Mouse (Mus musculus): Measurements from ENCODE around the gene Tpm4.
"Not testable (repeated sequence)": the region's sequence is repeated elsewhere in the genome, so short reads cannot be mapped to it uniquely, and the experiment has no call there.

Gene Tpm4

GRCm38 (mm10) chr8:72134756-72135445 is at the start of gene Tpm4:
Tpm4 (plus strand) TSS chr8:72134975.
- peak; percentile 33 for DNase-seq

- not testable (repeated sequence) for DNase-seq
Observed at GRCm38 (mm10) chr8:72087611-72088010, 47.2 kb upstream of the Tpm4 start.

DNA sequence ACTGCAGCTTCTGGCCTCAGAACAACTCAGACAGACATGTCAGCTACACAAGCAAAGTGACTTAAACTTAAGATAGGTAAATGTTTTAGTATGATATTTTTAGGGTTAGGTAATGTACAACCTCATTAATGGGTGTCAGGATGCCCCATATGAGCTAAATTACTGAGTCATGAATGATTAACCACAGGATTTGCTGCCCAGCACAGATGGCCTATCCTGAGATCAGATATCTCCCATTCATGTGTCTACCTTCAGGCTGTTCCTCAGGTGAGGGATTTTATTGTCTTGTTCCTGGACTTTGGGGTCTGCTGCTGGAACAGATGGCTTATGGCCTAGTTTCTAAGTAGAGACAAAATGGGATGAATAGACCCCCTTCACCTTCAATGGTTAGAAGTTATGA is 38.1 kb upstream of the Tpm4 start:
- DNase-seq, result not testable (repeated sequence)

GRCm38 (mm10) chr8:72099377-72100103 is 35.2 kb upstream of the Tpm4 start:
- DNase-seq, result peak; percentile 5

DNA sequence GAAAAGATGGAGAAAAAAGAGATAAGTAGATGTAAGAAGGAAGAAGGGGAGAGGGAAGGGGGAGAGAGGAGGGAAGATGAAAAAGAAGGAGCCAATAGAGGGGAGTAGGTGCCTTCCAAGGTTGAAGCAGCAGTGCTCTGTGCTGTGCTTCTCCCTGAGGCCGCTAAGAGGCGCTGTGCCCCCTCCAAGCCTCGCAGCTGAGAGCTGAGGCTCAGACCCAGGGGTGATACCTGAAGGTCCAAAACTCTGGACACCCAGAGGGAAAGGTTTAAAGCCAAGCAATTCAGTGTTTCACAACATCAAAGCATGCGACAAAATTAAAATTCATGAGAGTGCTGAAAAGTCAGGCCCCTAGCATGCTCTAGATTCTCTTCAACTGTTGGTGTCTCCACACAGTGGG is 29.6 kb upstream of the Tpm4 start:
- DNase-seq, result no peak

GRCm38 (mm10) chr8:72106740-72107139 is 28.0 kb upstream of the Tpm4 start, which contains the start of gene Olfr374:
Olfr374 (plus strand) TSS chr8:72107040.
- DNase-seq, result no peak

DNA sequence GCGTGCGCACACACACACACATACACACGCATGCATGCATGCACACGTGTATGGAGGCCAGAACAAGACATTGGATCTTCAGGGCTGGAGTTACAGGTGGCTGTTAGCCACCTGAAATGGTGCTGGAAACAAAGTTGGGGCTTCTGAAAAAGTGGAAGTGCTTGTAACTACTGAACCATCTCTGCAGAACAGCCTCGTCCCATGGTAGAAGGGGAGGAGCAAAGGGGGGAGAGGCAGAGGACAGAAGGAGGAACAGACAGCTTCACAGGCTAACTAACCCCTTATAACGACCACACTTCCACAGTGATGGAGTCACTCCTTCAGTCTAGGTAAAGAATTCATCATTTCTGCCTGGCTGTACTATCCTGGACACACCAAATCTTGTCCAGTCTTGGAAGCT is 23.9 kb upstream of the Tpm4 start:
- DNase-seq, result no peak

GRCm38 (mm10) chr8:72112486-72112885 is 22.3 kb upstream of the Tpm4 start:
- DNase-seq, result no peak

DNA sequence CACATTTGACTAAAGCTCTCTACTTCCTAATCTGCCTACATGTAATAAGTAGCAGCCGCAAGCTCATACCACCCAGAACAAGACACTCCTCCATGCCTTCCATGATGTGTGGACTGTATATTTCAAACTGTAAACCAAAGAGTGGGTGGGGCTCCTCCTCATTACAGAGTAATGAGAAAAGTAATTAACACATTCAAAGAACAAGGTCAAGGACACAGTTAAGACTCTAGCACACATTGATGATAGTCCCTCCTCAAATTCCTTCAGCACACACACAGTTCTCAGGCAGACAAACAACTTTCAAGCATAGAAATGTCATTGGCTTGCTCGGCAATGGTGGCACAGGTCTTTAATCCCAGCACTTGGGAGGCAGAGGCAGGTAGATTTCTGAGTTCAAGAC is 19.6 kb upstream of the Tpm4 start:
- DNase-seq, result no peak

GRCm38 (mm10) chr8:72118616-72119015 is 16.2 kb upstream of the Tpm4 start:
- no peak for DNase-seq

- not testable (repeated sequence) for DNase-seq
Observed at GRCm38 (mm10) chr8:72121486-72121885, 13.3 kb upstream of the Tpm4 start.

DNA sequence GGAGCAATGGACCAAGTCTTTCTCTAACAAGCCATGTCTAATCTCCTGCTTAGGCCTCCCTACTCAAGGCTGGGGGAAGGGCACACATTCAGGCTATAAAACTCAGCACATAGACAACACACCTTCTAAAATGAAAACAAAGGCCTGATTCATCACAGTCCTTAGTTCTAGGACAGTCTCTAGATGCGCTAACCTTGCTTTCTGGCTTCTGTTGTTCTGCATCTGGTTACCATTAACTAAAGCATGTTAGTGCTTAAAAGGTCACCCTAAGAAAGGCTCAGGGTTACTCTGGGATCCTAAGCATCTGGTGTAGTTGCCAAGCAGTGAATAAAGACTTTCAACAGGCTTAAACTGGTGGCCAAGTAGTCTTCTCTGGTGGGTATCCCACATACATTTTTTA is 12.8 kb upstream of the Tpm4 start:
- no peak for DNase-seq

DNA sequence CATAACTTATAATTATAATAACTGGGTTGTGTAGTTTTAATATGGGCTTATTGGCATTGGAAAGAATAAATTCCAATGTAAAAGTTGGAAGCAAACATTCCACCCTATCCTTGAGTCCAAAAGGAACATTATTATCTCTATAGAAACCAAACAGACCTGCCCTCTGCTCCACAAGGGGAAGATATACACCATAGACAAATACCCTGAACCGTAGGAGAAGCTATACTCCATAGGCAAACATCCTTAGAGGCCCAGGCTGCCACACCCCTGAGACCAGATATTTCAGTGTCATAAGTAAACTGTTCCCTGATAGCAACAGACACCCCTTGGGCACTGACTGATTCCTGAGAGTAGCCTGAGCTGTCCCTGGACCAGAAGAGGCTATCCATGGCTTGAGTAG is 6.9 kb upstream of the Tpm4 start:
- no peak for DNase-seq

DNA sequence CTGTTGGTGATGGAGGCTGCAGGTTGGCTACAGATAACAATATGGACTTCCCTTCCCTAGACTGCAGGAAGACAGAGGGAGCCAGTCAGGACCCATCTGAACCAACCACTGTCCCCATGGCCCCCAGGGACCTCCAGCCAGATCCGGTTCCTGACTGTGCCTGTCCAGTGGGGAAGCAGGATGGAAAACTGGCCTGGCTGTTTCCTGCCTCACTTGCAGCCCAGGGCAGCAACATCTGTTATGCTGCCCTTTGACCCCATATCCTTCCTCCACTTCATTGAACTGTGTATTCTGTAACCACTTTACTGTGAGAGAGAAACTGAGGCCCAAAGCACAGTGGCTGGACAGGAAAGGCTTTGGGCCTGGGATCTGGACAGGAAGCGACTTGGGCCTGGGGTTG is 3.5 kb upstream of the Tpm4 start:
- DNase-seq, result no peak

DNA sequence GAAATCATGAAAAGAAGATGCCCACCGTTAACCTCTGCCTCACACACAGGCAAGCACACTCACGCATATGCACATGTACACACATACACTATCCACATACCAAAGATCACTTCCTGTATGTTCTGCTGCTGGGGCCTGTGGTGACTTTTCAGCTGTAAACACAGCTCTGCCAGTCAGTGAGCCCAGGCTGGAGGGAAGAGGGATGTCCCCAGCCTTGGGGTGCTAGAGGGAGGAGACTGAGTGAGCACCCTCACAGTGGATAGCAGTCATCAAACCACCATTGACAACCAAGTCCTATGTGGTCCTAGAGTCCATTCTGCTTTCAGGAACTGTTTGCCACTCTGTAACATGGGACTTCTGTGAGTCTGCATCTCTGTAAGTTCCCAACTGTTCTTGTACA is 2.9 kb upstream of the Tpm4 start:
- DNase-seq, result no peak

GRCm38 (mm10) chr8:72132417-72132816 is 2.4 kb upstream of the Tpm4 start:
- DNase-seq, result no peak

DNA sequence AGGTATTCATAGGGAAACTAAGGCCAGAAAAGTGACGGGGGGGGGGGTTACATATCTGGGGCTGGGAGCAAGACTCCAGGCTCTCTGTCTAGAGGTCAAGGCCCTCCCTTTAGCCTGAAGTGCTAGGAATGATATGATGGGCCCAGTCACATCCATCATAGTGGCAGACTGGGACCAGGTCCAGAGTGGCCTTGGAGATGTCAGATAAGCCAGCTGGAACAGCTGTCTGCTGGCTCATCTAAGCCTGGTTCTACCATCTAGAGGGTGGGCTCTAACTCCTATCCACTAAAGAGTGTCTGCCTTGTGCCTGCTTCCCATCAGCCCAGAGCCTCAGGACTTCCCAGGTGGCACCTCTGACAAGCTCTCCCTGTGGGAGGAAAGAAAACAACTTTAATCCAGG is 1.9 kb upstream of the Tpm4 start:
- no peak for DNase-seq

DNA sequence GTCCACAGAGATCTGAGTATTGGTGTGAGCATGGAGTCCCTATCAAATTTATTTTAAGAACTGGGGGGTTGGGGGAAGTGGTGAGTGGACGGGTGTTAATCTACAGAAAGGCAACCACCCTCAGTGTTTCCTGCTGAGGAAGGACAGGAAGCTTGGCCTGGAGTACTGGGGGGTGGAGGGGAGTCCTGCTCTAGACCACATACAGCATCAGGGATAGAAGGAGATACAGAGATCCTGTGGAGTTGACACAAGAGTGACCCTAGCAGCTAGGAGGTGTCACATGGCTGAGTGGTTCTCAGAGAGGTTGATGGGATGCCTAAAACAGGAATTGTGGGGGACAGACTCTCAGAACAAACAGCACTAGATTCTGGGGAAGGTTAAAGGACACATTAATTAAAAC is 1.3 kb upstream of the Tpm4 start:
- DNase-seq, result no peak

DNA sequence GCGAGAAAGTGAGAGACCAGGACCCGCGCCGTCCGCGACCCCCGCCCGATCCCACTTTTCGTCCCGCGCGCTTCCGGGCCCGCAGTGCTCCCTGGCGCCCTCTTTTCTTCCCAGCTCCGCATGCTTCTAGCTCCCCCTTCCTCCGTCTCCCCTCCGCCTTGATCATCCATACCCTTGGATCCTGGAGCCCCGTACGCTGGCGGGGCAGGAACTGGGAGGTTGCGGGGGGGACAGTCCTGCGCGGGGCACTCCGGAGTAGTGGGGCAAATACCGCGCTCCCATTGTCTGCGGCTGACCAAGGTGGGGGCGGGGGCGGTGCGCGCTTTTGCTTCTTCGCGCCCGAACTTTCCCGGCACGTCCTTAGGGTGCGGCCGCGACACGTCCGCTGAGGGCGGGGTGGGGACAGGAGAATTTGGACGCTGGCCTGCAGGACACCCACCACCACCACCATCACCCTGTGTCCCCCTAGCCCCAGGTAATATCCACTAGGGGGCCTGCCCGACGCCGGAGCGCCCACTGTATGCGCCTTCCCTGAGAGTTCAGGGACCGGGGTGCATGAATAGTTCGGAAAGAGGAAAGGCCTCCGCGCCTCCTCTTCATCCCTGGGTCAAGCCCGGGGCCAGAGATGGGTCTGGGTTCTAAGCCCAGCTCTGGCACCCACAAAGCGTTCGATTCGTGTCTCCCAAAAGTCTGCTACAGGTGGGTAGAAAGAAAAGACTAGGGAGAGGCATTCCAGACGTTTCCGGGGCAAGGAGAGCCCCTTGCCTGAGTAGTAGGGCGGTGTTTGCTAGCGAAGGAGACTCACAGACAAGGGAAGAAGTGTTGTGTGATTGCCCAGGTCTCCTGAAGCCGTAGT is 899 bp downstream of the Tpm4 start:
- no peak for DNase-seq

GRCm38 (mm10) chr8:72136302-72136978 is 1.7 kb downstream of the Tpm4 start:
- DNase-seq, result no peak

- DNase-seq, result no peak
Observed at GRCm38 (mm10) chr8:72137431-72137830, 2.7 kb downstream of the Tpm4 start.

DNA sequence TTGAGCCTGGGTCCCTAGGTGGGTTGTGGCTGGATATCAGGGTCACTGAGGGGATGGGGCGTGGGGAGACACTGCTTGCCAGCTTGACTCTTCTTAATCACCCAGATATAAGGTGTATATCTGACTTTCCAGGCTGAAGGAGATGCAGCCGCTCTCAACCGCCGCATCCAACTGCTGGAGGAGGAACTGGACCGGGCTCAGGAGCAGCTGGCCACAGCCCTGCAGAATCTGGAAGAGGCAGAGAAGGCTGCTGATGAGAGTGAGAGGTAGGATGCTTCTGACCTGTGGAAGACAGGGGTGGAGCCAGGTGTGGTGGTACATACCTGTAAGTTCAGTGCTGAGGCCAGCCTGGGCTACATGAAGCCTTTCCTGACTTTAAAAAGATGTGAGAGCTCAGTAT is 3.7 kb downstream of the Tpm4 start:
- no peak for DNase-seq

- DNase-seq, result no peak
Observed at GRCm38 (mm10) chr8:72143256-72143824, 8.6 kb downstream of the Tpm4 start.

All from layer of hippocampus, adult 9-11 months (tissue).